Mouse (Mus musculus): ENCODE data around the gene Anapc15-ps.

Anapc15-ps gene

DNA sequence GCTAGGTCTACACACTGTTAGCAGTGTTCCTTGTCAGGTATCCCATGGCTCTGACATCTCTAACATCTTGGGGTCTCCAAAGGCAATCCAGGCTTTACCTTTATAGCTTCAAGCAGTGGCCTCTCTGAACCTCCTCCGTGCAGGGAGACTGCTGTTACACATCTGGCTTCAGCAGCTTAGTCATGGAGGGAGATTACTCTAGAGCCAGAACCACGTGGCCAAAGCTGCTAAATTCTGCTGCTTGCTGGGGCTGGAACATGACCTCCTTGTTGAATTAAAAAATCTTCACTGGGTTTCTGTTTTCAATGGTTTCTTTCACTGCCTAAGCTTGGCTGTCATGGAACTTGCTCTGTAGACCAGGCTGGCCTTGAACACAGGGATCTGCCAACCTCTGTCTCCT is 44.9 kb downstream of the Anapc15-ps start:
- DNase-seq = no peak

DNA sequence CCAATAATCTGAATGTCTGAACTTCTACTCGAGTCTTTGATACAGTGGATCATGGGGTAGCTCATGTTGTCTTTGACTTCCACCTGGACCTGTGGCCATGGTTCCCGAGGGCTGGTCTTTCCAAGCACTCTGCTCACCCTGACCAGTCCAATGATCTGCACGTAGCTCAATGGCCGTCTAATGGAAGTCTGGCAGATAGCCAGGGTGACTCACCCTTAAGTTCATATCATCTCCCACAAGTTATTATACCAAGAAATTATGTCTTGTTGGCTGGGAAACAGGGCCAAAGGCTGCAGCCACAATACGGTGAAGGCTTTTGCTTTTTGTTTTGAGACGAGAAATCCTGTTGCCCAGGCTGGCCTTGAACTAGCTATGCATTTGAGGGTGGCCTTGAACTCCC is 45.9 kb downstream of the Anapc15-ps start:
- no peak for DNase-seq

DNA sequence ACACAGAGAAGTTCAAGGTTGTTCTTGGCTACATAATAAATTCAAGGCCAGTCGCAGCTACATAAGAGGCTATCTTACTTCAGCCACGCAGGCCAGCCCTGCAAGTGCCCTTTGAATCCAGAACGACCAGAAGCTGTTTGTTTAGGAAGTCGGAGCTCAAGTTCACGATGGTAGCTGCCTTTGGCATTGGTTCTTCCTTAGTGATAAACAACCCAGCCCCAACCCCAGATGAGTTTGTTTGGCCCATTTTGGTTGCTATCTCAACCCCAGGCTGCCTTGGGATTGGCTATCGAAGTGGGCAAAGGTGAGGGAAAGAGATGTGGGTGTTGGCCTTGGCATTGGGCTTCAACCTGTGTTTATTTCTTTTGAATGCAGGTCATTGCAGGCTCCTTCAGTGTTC is 48.0 kb downstream of the Anapc15-ps start:
- peak; percentile 11 to 42 for DNase-seq

DNA sequence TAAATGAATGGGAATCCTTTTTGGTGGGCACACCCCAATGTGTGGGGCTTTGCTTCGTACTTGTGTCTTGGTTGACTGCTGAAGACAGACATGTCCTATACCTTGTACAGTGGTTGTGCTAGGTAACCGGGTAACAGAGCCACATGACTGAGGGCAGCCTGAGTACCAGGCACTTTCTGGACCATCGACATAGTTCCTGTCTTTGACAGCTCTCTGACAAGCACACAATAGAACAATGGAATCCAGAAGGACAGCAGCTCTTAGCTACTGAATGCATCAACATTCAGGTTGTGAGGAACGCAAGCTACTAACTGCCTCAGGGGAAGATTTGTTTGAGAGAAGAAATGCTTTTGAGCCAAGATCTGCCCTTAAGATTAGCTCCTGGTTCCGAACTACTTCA is 49.2 kb downstream of the Anapc15-ps start:
- DNase-seq = peak in 1 of 2 experiments; percentile 10

DNA sequence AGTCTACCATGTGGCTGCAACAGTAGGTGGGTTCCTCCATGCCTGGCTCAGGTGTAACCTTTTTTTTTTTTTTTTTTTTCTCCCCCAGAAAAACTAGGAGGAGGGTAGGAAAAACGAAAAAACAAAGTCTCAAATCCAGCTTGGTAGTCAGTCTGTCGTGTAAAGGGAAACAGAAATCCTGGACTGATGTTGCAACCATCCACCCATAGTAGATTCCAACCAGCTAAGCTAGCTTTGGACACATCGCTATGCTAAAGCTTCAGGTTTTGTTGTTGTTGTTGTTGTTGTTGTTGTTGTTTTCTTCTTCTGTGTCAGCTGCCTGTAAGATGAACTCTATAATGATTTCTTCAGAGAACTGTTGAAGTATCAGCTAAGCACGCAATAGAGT is 49.7 kb downstream of the Anapc15-ps start:
- DNase-seq = no peak
